ENCODE assay signal across 11 mouse cellular contexts in the genomic region with DNA sequence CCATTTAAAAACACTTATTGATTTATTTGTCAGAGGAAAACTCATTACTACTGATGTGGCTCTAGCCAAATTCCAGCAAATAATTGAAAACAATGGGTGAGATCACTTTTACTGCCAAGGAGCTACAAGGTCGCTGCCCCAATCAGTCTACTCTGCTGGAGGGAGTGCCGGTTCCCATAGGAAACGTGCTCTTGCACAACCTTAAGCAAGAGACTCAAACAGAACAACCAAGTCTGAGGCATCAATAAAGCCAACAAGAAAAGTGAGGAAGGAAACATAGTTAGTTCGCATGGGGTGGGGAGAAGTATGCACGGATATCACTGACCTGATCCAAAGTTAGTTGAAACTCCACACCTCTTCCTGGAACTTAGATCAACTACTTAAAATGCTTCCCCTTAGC.
DNase-seq lines count a peak whose midpoint lies in the region; ATAC-seq lines count a peak whose summit lies in the region.
"Had no signal": no experiment of that assay in that cellular context is flagged by ENCODE, and none has a peak within 500 bp of the region (broad histone marks: within the 10 kb centered on the region; RNA-seq: fewer than 3 reads in every experiment).

No protein-coding gene starts in this region.

- H3K9me3 ChIP-seq in heart, embryonic 11.5 days (replicated peaks; ENCODE audit: control insufficient read depth, low read length) = no peaks in the 10 kb centered on the region
- no peaks in the 10 kb centered on the region for H3K9me3 ChIP-seq in kidney, embryonic 15.5 days (replicated peaks)
- H3K9me3 ChIP-seq: forebrain, embryonic 12.5 days had no signal

- no peak overlapping the region for H3K9ac ChIP-seq in heart, embryonic 11.5 days (ENCODE audit: low read depth, low read length)
- H3K9ac ChIP-seq in kidney, embryonic 15.5 days = no peak overlapping the region
- H3K9ac ChIP-seq: forebrain, embryonic 12.5 days had no signal

- ATAC-seq in heart, embryonic 11.5 days (replicated peaks; ENCODE audit: insufficient number of reproducible peaks, low FRiP score, low TSS enrichment) = no peak
- peak; percentile 54; the same call in 1 of the 2 replicates for ATAC-seq in kidney, embryonic 15.5 days (replicated peaks; ENCODE audit: low FRiP score)
- ATAC-seq in erythroblast, adult 5-6 weeks (replicated peaks; ENCODE audit: low FRiP score, poor library complexity, severe bottlenecking) = no peak
- ATAC-seq: inflammation-experienced regulatory T-cells, adult 6 months had no signal

- no peak overlapping the region for H3K4me2 ChIP-seq in heart, embryonic 11.5 days
- no peak overlapping the region for H3K4me2 ChIP-seq in kidney, embryonic 15.5 days
- H3K4me2 ChIP-seq: forebrain, embryonic 12.5 days; liver, embryonic 11.5 days had no signal

- WGBS in heart, embryonic 11.5 days (ENCODE audit: insufficient replicate concordance) = 55% methylated on average over 5 of the region's 5 CpGs
- WGBS in kidney, embryonic 15.5 days = 40% methylated on average over 5 of the region's 5 CpGs

- H3K36me3 ChIP-seq in heart, embryonic 11.5 days (ENCODE audit: control insufficient read depth, insufficient read depth, low read length) = no peaks in the 10 kb centered on the region
- no peaks in the 10 kb centered on the region for H3K36me3 ChIP-seq in kidney, embryonic 15.5 days
- H3K36me3 ChIP-seq: forebrain, embryonic 12.5 days had no signal

- peak; percentile 36 to 70 for DNase-seq in heart, adult 9 months (ENCODE audit: low spot score in 2 of 2)
- peak; percentile 7 for DNase-seq in ES-CJ7 (ENCODE audit: low read depth, low spot score)
- DNase-seq in NIH3T3 (ENCODE audit: low read depth) = peak; percentile 52
- DNase-seq in liver = no peak
- DNase-seq: thymus, postnatal 14 days had no signal

- no peaks in the 10 kb centered on the region for H3K4me1 ChIP-seq in heart, embryonic 11.5 days (ENCODE audit: control insufficient read depth, insufficient read depth, low read length)
- no peaks in the 10 kb centered on the region for H3K4me1 ChIP-seq in kidney, embryonic 15.5 days
- H3K4me1 ChIP-seq: forebrain, embryonic 12.5 days had no signal

- no peak overlapping the region for H3K27ac ChIP-seq in heart, embryonic 11.5 days (ENCODE audit: low read depth, low read length)
- no peak overlapping the region for H3K27ac ChIP-seq in kidney, embryonic 15.5 days
- H3K27ac ChIP-seq: forebrain, embryonic 12.5 days had no signal

- H3K27me3 ChIP-seq in heart, embryonic 11.5 days (ENCODE audit: control insufficient read depth, insufficient read depth, low read length) = no peaks in the 10 kb centered on the region
- no peaks in the 10 kb centered on the region for H3K27me3 ChIP-seq in kidney, embryonic 15.5 days
- H3K27me3 ChIP-seq: forebrain, embryonic 12.5 days had no signal

- no peak overlapping the region for H3K4me3 ChIP-seq in heart, embryonic 11.5 days (ENCODE audit: low read depth, low read length)
- no peak overlapping the region for H3K4me3 ChIP-seq in kidney, embryonic 15.5 days (replicated peaks)
- H3K4me3 ChIP-seq: forebrain, embryonic 12.5 days had no signal
